Mouse (Mus musculus): ENCODE measurements around the gene Habp2.

Gene Habp2

GRCm38 (mm10) chr19:56358890-56359289 lies 72.0 kb downstream of the Habp2 start:
- no peak for DNase-seq (ENCODE audit: low spot score in 2 of 2)

- no peak for DNase-seq (ENCODE audit: low spot score in 2 of 2)
Observed at GRCm38 (mm10) chr19:56363721-56364460, 77.0 kb downstream of the Habp2 start.

- no peak for DNase-seq (ENCODE audit: low spot score in 2 of 2)
Observed at GRCm38 (mm10) chr19:56364563-56364962, 77.6 kb downstream of the Habp2 start.

- no peak for DNase-seq (ENCODE audit: low spot score in 2 of 2)
Observed at GRCm38 (mm10) chr19:56366168-56366567, 79.2 kb downstream of the Habp2 start.

GRCm38 (mm10) chr19:56366625-56367024 lies 79.7 kb downstream of the Habp2 start:
- DNase-seq (ENCODE audit: low spot score in 2 of 2): no peak

- DNase-seq (ENCODE audit: low spot score in 2 of 2): no peak
Observed at GRCm38 (mm10) chr19:56367778-56368177, 80.8 kb downstream of the Habp2 start.

GRCm38 (mm10) chr19:56368912-56369311 lies 82.0 kb downstream of the Habp2 start:
- DNase-seq (ENCODE audit: low spot score in 2 of 2): no peak

Measured in right cerebral cortex, postnatal 10 days (tissue).